Mouse (Mus musculus) cerebellum, adult 11-12 months (tissue): Measurements from ENCODE around the gene 0610010K14Rik.
A peak's percentile ranks its signal among the peaks of the same experiment; 100 is the strongest.

Experiments used
- DNase-seq: peaks from one replicate; pipeline ENCODE4 v3.0.0; 2022

Gene 0610010K14Rik

GRCm38 (mm10) chr11:70237457-70238167 is at the start of gene 0610010K14Rik:
TSS of gene 0610010K14Rik (minus strand) at chr11:70237914.
- peak; percentile 98 for DNase-seq

DNA sequence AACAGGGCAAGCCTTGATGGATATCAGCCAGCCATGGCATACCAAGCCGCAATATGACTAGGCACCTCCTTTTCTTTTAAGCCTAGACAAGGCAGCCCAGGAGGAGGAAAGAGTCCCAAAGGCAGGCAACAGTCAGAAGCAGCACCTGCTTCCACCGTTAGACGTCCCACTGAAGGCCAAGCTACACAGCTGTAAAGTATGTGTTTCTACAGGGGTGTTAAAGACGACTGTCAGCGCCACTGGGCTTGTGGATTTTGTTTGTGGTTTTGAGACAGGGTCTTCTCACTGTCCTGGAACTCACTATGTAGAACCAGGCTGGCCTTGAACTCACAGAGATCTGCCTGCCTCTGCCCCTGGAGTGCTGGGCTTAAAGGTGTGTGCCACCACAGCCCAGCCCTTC is 48.0 kb upstream of the 0610010K14Rik start:
- no peak for DNase-seq

DNA sequence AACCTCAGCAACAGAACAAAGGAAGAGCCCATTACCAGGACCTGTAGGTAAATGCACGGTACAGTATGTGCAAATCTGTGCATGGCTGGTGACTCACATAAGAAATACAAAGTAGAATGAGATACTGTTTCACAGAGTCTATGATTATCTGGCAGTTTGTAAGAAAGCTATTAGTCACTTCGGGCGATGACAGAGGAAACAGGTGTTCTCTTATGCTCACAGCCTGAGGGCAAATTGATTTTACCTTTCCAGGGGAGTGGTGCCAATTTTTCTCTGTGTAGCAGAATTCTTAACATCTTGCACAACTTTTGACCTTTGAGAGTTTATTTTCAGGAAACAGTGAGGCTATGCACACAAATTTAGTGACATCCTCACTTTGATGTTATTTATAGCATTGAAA is 47.0 kb upstream of the 0610010K14Rik start:
- DNase-seq: no peak

- DNase-seq: no peak
Measured at GRCm38 (mm10) chr11:70283666-70284065, 46.0 kb upstream of the 0610010K14Rik start.

- DNase-seq: no peak
Measured at GRCm38 (mm10) chr11:70280441-70280840, 42.7 kb upstream of the 0610010K14Rik start.

- DNase-seq: no peak
Measured at GRCm38 (mm10) chr11:70278961-70279360, 41.2 kb upstream of the 0610010K14Rik start.

GRCm38 (mm10) chr11:70271641-70272040 is 33.9 kb upstream of the 0610010K14Rik start:
- no peak for DNase-seq

GRCm38 (mm10) chr11:70266405-70266804 is 28.7 kb upstream of the 0610010K14Rik start:
- no peak for DNase-seq

- DNase-seq: no peak
Measured at GRCm38 (mm10) chr11:70265819-70266218, 28.1 kb upstream of the 0610010K14Rik start.

- no peak for DNase-seq
Measured at GRCm38 (mm10) chr11:70265252-70265651, 27.5 kb upstream of the 0610010K14Rik start.

GRCm38 (mm10) chr11:70259035-70259434 is 21.3 kb upstream of the 0610010K14Rik start:
- no peak for DNase-seq

GRCm38 (mm10) chr11:70254931-70255531 is 17.3 kb upstream of the 0610010K14Rik start, which contains the start of gene Alox12:
TSS of gene Alox12 (minus strand) at chr11:70255353.
- no peak for DNase-seq

DNA sequence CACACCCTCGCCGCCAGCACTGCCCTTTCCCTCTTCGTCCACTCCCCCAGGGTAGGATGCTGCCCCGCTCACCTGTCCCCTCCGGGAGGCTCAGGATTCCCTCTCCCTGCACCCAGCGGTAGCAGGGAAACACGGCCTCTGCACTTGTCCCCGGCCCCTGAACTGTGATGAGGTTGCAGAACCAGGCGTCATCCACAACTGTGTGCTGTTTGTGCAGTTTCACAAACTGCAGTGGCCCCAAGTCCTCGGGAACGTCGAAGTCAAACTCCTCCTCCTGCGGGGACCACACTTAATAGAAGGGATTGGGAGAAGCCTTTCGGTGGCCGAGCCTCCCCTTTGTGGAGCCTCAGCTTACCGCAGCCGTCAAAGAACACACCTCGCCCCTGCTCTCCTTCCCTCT is 16.6 kb upstream of the 0610010K14Rik start:
- DNase-seq: no peak

DNA sequence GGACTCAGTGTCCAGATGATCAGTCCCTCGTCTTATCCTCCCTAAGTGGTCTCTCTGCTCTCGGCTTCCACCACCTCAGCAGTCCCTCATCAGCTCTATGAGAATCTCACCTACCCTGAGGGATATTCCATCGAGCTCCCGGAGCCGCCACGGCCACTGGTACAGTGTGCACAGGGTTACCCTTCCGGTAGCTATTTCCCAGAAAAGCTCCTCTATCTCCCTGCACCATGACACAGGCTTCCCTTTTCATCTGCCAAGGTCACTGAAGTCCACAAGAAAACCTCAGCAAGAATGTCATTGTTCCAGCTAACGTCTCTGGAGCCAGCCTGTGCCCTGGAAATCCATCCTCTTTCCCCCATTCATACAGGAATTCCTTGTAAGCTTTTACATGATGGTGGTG is 14.1 kb upstream of the 0610010K14Rik start:
- DNase-seq: no peak

GRCm38 (mm10) chr11:70250150-70250549 is 12.4 kb upstream of the 0610010K14Rik start:
- DNase-seq: no peak

GRCm38 (mm10) chr11:70247136-70247845 is 9.6 kb upstream of the 0610010K14Rik start:
- peak; percentile 42 for DNase-seq

DNA sequence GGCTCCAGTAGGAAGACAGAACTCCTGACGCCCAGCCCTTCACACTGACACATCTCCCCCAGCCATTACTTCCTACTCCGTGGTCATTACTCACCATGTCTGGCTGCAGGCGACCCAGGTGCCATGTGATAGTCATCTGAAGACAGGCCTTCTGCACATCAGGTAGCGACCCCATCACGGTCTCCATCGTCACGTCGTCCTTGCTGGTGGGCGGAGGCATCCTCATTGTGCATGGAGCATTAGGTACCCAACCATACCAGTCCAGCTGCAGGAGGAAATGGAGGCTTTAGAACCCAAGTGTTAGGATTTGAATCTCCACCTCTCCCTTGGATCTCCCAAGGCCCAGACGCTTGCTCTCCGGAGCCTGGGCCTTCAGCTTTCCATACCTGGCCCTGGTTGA is 4.9 kb upstream of the 0610010K14Rik start:
- DNase-seq: peak; percentile 23

DNA sequence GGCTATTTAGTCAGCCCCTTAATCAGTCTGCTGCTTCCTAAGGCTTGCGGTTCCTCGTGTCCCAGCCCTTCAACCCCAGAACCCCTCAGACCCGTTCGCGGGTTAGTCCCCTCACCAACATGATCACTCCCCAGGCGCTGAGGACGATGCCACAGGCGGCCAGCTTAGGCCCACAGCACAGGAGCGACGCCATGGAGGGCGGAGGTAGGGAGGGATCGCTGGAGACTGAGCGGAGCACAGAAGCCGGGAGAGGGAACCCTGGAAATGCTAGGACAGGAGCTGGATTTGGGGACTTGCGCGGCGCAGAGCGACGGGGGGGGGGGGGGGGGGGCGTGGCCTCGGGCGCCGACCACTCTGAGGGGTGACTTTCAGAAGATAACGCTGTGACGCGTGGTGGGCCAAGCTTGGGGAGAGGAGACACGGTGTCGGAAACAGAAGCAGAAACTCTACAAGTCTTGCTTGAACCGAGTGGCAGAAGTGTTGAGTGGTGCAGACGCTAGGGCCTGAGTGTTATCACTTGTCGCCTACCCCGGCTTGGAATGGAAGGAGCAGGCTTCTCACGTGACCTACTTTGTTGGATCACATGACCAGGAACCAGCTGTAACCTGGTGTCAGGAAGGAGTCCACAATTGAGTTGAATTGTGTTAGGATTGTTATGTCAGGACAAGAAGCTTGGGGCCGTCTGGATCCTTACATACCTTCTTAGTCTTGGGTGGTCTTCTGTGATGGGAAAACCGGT is 2.0 kb upstream of the 0610010K14Rik start, which contains the start of the genes Gm21988 and Rnasek:
Gene Gm21988, minus strand, starts transcription at position 290 of the 739 bp plus-strand sequence.
Gene Rnasek, minus strand, starts transcription at position 302 of the 739 bp plus-strand sequence.
- DNase-seq: peak; percentile 84

DNA sequence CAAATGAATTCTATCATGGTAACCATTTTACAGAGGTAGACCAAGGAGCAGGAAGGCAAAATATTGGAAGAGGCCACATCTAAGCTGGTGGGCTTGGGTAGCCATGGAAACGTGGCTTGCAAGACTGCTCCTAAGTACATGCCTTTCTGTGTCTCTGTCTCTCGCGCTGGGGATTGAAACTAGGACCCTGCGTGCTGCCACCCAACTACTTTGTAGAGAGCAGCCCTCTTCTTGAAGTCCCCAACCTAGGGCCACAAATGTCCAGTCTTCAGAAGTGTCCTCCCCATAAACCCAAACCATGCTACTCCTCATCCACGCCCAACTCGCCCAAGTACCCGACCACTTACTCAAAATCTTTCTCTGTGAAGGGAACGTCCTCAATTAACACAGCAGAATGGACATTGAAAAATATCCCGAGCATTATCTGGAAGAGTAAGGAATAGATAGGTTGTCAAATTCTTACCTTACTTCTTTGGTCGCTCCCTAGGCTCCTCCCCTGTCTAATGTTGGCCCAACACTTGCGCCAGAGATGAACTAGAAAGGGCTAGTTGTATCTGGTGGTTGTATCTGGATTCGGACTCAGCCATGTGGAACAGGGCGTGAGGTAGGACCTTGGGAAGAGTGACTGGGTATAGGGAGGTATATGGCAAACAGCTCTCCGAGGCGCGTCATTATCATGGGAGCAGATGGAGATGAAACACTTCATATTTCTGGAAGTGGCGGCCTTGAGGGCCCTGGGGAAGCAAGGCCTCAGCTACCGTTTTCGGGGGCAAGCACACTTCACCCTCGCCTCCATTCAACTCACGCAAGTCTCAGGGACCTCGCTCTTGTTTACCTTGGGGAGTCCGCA is 1.1 kb upstream of the 0610010K14Rik start:
- DNase-seq: peak; percentile 52

GRCm38 (mm10) chr11:70236717-70237116 is 997 bp downstream of the 0610010K14Rik start:
- DNase-seq: peak; percentile 59

- peak; percentile 53 for DNase-seq
Measured at GRCm38 (mm10) chr11:70235254-70235900, 2.3 kb downstream of the 0610010K14Rik start.
